ENCODE assay signal across 20 mouse cellular contexts in genomic region chr15:18360256-18360655, GRCm38 (mm10).
DNase-seq lines count a peak whose midpoint lies in the region; ATAC-seq lines count a peak whose summit lies in the region.
"Had no signal": no experiment of that assay in that cellular context is flagged by ENCODE, and none has a peak within 500 bp of the region (broad histone marks: within the 10 kb centered on the region; RNA-seq: fewer than 3 reads in every experiment).

No protein-coding gene starts in this region.

- no peak for ATAC-seq in cerebellum, adult (ENCODE audit: insufficient number of reproducible peaks, low FRiP score, low TSS enrichment)
- ATAC-seq: activated CD4-positive, CD25-positive, alpha-beta regulatory T cell, adult 4 months; CD4-positive, CD25-positive, alpha-beta regulatory T cell, adult 4 months; Patski had no signal

- peak; percentile 46 to 51 for DNase-seq in cerebellum, postnatal 10 days
- no peak for DNase-seq in cerebellum, adult 11-12 months
- DNase-seq in cerebellum, postnatal 14 days: peak; percentile 48 to 66
- no peak for DNase-seq in cerebellum, adult 18-20 months
- peak; percentile 29 to 41 for DNase-seq in cerebellum, postnatal 25 days
- DNase-seq in cerebellum, postnatal 36 days: peak; percentile 3 to 9
- no peak for DNase-seq in cerebellum, adult 8-10 months
- DNase-seq: adrenal gland, adult 2 months; adrenal gland, adult 8-10 months; adrenal gland, postnatal 10 days; adrenal gland, postnatal 14 days; adrenal gland, postnatal 25 days; adrenal gland, postnatal 36 days; B cell, adult 2 months; cerebellum, adult 11 months; cerebellum, adult 9-10 months had no signal

Comparison
In these comparisons a context has a peak if more than half of its experiments do, and no peak if none do; other contexts are left out.
1. DNase-seq: peak in cerebellum, postnatal 10 days (2 of 2), cerebellum, postnatal 14 days (2 of 2), cerebellum, postnatal 25 days (2 of 2) and cerebellum, postnatal 36 days (2 of 2); none in cerebellum, adult 11-12 months (single experiment), cerebellum, adult 18-20 months (0 of 2) and cerebellum, adult 8-10 months (single experiment).